Mouse (Mus musculus): Measurements from ENCODE around the gene Cpxm2.

The Cpxm2 gene

GRCm38 (mm10) chr7:132145227-132145800 is 9.2 kb downstream of the Cpxm2 start:
- no peak for DNase-seq (ENCODE audit: extremely low spot score)

DNA sequence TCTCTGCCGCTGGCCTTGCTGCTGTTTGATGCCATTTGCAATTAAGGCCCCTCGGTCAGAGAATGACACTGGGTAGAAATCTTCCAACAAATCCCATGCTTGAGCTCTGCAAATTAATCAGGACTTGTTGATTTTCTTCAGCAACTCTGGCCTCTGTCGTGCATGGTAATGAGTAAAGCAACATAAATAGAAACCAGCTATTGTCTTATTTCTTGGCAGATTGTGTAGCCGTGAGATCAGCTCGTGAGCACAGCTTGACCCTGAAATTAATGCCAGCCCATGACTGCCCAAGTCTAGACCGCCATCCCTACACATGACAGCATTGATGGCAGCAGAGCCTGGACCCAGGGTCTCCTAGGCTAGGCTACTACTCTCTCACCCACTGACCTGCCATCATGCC is 25.9 kb downstream of the Cpxm2 start:
- no peak for DNase-seq (ENCODE audit: extremely low spot score)

DNA sequence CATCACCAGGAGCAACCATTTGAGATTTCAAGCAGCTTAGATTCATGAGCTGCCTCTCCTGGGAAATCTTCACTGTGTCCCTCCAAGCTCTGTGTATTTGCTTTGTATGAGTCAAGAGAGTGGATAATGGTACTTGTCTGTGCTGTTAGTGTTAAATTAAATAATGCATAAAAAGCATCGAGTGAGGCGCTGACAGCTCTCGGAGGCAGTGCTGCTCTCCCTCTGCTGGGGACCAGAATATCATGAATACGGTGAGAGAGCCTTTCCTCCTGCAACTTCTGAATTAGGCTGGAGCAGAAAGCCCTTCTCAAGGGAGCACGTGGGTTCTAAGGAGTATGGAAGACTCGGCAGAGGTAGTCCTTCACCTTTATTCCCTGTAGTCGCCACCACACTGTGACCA is 29.6 kb downstream of the Cpxm2 start:
- no peak for DNase-seq (ENCODE audit: extremely low spot score)

DNA sequence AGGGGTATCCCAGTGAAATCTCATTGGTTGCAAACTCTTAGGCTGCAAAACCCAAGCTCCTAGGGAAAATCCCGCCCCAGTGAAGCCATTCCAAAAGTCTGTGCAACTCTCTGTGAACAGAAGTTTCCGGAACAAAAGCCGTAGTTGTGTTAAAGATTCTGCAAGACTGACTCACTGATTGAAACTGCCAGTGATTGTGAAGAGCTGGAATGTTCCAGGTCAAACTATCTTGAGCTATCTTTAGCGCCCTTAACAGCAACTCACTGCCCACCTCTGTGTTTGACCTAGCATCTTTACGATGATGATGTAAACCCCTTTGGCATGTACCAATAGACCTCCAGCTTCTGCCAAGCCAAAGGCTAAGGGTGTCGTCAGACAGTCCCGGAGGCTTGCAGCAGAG is 31.3 kb downstream of the Cpxm2 start:
- DNase-seq (ENCODE audit: extremely low spot score): no peak

GRCm38 (mm10) chr7:132119817-132120216 is 34.7 kb downstream of the Cpxm2 start:
- no peak for DNase-seq (ENCODE audit: extremely low spot score)

GRCm38 (mm10) chr7:132111770-132112169 is 42.8 kb downstream of the Cpxm2 start:
- no peak for DNase-seq (ENCODE audit: extremely low spot score)

- no peak for DNase-seq (ENCODE audit: extremely low spot score)
These were observed 44.2 kb downstream of the Cpxm2 start for GRCm38 (mm10) chr7:132110308-132110707.

- DNase-seq (ENCODE audit: extremely low spot score): no peak
These were observed 47.6 kb downstream of the Cpxm2 start for GRCm38 (mm10) chr7:132106891-132107290.

GRCm38 (mm10) chr7:132105326-132105725 is 49.2 kb downstream of the Cpxm2 start:
- no peak for DNase-seq (ENCODE audit: extremely low spot score)

DNA sequence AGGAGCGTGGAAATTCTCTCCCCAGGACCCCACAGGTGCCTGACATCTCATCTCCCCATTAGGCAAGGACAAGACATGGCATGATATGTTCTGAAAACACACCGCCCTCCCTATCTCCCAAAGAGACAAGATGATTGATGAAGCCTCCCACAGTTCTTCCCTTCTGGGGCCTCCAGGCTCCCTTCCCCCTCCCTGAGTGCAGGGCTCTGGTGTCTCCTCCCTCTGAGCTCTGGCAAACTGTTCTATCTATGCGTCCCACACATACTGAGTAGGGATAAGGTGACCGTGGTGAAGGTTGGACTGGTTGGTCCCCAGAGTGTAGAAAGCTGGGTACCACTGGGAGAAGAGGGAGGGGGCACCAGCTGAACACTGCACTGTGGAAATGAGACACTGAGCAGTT is 56.1 kb downstream of the Cpxm2 start:
- DNase-seq (ENCODE audit: extremely low spot score): no peak

GRCm38 (mm10) chr7:132094666-132095065 is 59.9 kb downstream of the Cpxm2 start:
- DNase-seq (ENCODE audit: extremely low spot score): no peak

- DNase-seq (ENCODE audit: extremely low spot score): no peak
These were observed 63.0 kb downstream of the Cpxm2 start for GRCm38 (mm10) chr7:132091551-132091950.

GRCm38 (mm10) chr7:132088606-132089005 is 65.9 kb downstream of the Cpxm2 start:
- DNase-seq (ENCODE audit: extremely low spot score): no peak

GRCm38 (mm10) chr7:132088181-132088580 is 66.4 kb downstream of the Cpxm2 start:
- no peak for DNase-seq (ENCODE audit: extremely low spot score)

DNA sequence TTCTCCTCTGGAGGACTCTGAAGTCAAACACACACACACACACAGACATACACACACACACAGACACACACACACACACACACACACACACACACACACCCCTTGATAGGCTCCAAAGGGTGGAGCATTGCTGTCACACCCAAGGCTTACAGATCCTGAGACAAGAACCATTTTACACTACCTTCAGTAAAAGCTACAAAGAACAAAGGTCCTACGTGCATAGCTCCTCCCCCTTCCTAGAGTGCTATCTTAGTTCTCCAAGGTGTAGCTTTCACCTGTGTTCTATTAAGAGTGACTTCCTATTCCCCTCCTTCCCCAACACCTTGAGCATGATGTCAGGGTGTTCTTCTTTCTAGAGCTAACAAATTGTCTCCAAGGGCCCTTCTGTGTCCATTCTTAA is 78.7 kb downstream of the Cpxm2 start:
- DNase-seq (ENCODE audit: extremely low spot score): no peak

GRCm38 (mm10) chr7:132074503-132074902 is 80.0 kb downstream of the Cpxm2 start:
- no peak for DNase-seq (ENCODE audit: extremely low spot score)

DNA sequence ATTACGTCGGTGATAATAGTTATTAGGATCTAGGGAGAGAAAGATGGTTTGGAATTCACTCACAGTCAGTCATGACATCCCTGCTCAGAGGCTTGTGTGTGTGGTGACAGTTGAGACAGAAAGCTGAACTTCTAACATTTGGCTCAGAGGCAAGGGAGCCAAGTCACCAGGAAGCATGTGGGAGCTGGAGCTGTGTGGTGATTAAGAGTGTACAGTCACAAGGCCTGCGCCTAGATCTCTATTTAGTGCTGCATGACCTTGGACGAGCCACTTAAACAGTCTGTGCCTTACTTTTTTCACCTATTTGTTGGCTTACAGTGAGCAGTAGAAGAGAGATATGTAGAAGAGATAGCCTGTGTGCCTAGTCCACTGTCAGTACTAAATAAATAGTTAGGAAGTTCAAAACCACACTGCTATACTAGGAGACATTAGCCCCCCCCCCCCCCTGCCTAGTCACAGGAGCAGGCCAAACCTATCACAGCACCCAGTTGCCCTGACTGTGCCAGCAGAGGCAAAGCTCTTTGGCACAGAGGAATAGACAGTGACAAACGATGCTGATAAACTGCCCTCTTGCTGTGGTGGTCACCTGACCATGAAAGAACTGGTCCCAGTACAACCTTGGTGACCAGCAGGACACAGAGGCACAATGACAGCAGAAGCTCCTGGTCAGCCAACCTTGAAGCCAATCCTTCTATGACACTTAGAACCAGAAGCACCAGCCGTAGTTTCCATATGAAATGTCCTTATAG is 83.5 kb downstream of the Cpxm2 start:
- no peak for DNase-seq (ENCODE audit: extremely low spot score)

GRCm38 (mm10) chr7:132067951-132068350 is 86.6 kb downstream of the Cpxm2 start:
- DNase-seq (ENCODE audit: extremely low spot score): no peak

- DNase-seq (ENCODE audit: extremely low spot score): no peak
These were observed 87.0 kb downstream of the Cpxm2 start for GRCm38 (mm10) chr7:132067511-132067910.

DNA sequence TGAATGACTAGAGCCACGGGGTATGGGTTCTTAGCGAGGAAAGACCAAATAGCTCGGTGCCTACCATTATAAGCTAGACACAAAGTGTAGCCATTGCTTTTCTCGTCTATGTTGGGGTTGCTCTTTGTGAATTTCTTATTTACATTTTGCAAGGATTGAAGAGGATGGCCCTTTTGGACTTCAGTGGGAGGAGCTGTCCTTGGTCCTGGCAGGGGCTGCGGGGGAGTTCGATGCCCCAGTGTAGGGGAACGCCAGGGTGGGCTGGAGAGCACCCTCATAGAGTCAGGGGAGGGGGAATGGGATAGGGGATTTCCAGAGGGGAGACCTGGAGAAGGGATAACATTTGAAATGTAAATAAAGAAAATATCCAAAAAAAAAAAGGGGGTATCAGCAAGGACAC is 94.4 kb downstream of the Cpxm2 start:
- no peak for DNase-seq (ENCODE audit: extremely low spot score)

GRCm38 (mm10) chr7:132056565-132056964 is 98.0 kb downstream of the Cpxm2 start:
- DNase-seq (ENCODE audit: extremely low spot score): no peak

GRCm38 (mm10) chr7:132046662-132047061 is 107.9 kb downstream of the Cpxm2 start:
- DNase-seq (ENCODE audit: extremely low spot score): no peak

DNA sequence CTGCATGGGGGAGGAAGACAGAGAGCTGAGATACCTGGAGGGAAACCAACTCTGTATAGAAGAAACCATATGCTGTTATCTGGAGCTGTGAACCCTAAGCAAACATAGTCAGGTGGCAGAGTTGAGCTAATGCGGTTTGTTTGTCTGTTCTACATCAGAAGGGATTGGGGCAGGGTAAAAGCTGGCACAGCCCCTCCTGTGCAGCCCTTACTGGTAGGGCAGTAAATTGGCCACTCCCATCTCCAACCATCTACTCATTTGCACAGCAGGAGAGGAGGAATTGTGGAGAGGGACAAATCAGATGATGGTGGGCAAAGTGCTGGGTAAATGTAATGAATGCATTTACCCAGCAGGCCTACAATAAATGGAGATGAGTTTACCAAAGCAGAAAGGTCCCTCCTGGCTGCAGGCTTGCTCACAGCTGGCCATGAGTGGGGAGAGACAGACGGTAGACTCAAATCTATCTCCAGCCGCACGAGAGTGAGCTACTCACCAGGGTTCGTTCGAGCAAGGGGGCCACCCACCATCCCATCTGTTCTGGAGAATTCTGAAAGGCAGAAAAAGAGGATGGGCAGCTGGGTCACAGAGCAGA is 122.5 kb downstream of the Cpxm2 start:
- DNase-seq (ENCODE audit: extremely low spot score): no peak
